Mouse (Mus musculus) gastrocnemius, adult 2 months (tissue): ENCODE measurements around the gene 2010111I01Rik. TPM values are rescaled to one million over a fixed set of nuclear protein-coding genes. Genes with fewer than 3 reads are reported as not detected.
"Not testable (repeated sequence)": the region's sequence is repeated elsewhere in the genome, so short reads cannot be mapped to it uniquely, and the experiment has no call there.

Source experiments
- DNase-seq: peaks from one replicate; pipeline ENCODE4 v3.0.0; 2022
- H3K27ac ChIP-seq: fragments of 200-600 bp; 2 replicates; pipeline ENCODE4 v1.8.1; 2022; ENCODE audit warnings: mild to moderate bottlenecking
- H3K4me3 ChIP-seq: fragments of 200-600 bp; 2 replicates; pipeline ENCODE4 v1.8.1; 2022; ENCODE audit warnings: mild to moderate bottlenecking, moderate library complexity
- CTCF ChIP-seq: fragments of 200-600 bp; IDR thresholded peaks from 2 replicates; pipeline ENCODE4 v1.8.1; 2022; ENCODE audit warnings: antibody characterized with exemption, mild to moderate bottlenecking, moderate library complexity
- intact Hi-C: fragments of 180-260 bp; cut with DNase I; formaldehyde crosslinking; loops from one replicate; pipeline ENCODE4 v1.15.1; 2025
- long read RNA-seq, 2 experiments: library from polyadenylated mRNA; stranded (forward); transcript quantifications; one replicate each; pipeline ENCODE4 v2.0.0; 2021
- total RNA-seq, 2 experiments: library from RNA; stranded (reverse); gene quantifications; 2 replicates each; pipeline ENCODE4 v1.2.3; 2021

2010111I01Rik gene
- total RNA-seq = 10 to 100 TPM; 56.8 to 61.4 TPM
- long read RNA-seq, experiment 1, transcript 2010111I01Rik-224 (6 exons, 1,055 nt) = major isoform, 23 of 40 reads
- long read RNA-seq, experiment 1, transcript 2010111I01Rik-225 (5 exons, 918 nt) = minor isoform, 6 of 40 reads
- long read RNA-seq, experiment 1, partial matches to known transcripts = 3 of 40 reads
- long read RNA-seq, experiment 1, other reads (novel, unspliced or antisense) = 5 of 40 reads
- long read RNA-seq, experiment 2, transcript 2010111I01Rik-225 (5 exons, 918 nt) = minor isoform, 6 of 56 reads
- long read RNA-seq, experiment 2, transcript 2010111I01Rik-224 (6 exons, 1,055 nt) = major isoform, 27 of 56 reads
- long read RNA-seq, experiment 2, partial matches to known transcripts = 11 of 56 reads
- long read RNA-seq, experiment 2, other reads (novel, unspliced or antisense) = 9 of 56 reads

DNA sequence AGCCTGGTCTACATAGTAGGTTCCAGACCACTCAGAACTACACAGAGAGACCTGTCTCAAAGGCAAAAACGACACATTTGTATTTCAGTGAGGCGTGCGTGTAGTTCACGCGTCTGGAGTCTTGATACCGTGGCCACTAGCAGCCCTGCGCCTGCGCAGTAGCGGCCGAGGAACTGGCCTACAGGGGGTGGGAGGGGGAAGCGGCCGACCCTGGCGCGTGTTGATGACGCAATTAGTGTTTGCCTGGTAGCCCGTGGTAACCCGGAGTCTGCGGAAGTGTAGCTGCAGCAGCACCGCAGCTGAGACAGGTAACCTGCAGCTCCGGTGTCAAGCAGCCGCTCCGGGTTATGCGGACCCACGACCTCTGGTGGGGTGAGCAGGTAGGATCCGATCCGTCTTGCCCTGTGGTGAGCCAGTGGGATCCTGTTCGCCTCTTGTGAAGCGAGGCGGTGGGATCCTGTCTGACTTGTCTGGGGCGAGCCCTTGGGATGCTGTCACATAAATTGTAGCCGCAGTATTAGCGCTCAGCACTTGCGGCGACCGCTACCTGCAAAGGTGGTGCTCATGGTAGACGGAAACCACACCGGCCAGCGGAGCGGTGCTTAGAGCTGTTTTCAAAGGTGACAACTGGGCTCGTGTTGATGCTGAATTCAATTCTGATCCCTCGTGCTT lies at the start of gene 2010111I01Rik:
TSS of gene 2010111I01Rik (plus strand) at position 254 of the 672 bp plus-strand sequence.
- intact Hi-C loops = no loop called here
- DNase-seq = peak; percentile 98
- Histone ChIP-seq H3K4me3 (peak within 1 kb of the TSS; percentile 79), H3K27ac (peak within 1 kb of the TSS; percentile 84)
- peak; percentile 41 for TF ChIP-seq CTCF

DNA sequence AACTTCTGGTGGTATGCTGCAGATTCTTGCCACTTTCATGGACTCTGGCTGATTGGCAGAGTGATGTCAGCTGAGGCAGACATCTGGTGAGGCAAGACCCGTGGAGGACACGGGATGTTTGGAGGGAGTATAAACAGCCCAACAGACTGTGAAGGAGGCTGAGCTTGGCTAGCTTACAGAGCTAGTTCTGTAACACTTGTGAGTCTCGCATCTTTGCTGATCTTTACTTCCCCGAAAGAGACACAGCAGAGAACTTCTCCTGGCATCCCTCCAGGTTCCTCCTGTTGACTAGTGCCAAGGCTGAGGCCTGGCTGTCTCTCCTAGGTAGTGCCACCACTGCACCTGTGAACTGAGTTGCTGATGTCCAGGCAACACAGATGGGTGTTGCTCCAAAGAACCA lies 48.0 kb upstream of the 2010111I01Rik start:
- DNase-seq = no peak
- Histone ChIP-seq H3K4me3 (no peak overlapping the region), H3K27ac (no peak overlapping the region)
- TF ChIP-seq CTCF = no peak
- intact Hi-C loops = no loop called here

DNA sequence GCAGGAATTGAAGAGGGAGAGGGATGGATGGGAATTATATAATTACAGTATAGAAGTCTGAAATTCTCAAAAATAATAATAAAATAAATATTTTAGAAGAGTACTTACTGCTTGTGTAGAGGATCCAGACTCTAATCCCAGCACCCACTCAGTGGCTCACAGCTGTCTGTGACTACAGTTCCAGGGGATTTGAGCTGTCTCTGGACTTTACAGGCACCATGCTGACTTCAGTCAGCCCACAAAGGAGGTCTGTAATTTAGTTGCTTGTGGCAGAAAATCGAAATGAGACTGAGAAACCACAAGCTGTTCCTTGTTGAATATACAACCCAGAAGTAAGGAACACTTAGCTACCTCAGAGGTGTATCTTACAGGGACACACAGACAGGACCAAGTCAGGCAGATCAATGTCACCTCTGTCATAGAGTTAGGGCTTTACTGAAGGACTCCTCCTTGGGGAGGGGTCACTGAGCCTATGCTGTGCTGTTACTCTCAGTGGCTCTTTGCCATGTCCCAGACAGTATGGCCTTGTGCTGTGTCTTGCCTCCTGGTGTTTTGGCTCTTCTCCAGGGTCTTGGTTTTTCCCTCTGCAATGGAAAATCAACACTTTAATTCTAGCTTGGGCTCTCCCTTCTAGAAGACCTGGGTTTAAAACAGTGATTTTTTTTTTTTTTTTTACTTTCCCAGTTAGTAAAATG lies 47.1 kb upstream of the 2010111I01Rik start:
- no peak for TF ChIP-seq CTCF
- no peak for DNase-seq
- Histone ChIP-seq H3K27ac (no peak overlapping the region), H3K4me3 (no peak overlapping the region)
- intact Hi-C loops = loop anchor here (2.0 kb wide), 1 partner anchor 439 kb away; no protein-coding TSS in a partner anchor

DNA sequence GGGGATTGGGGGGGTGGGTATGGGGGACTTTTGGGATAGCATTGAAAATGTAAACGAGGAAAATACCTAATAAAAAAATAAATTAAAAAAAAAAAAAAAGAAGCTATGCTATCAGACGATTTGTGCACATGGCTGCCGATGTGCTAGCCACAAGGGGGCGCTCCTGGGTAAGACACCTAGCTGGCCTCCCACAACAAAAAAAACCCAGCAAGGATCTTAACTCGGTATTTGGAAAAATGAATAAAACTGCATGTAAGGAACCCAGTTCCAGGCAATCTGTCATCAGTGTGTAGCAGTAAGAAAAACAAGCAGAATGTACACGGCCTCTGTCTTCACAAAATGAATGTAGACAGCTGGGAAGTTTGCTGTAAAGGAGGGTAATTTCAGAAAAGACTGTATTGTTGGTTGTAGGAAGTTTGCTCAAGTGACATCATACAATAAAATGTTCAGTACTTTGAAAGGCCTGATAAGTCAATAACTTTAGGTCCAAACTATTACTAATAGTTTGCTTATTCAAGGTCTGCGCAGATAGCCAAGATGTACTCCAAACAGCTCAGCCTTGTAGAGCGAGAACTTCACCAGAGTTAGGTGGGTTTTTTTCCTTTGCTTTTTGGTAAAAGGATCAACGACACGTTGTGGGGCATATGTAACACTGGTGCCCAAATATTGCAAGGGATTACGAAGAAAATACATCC lies 44.9 kb upstream of the 2010111I01Rik start:
- TF ChIP-seq CTCF = peak; percentile 81
- Histone ChIP-seq H3K4me3 (no peak overlapping the region), H3K27ac (no peak overlapping the region)
- peak; percentile 82 for DNase-seq
- intact Hi-C loops = loop anchor here (2.0 kb wide), 1 partner anchor 437 kb away; no protein-coding TSS in a partner anchor

DNA sequence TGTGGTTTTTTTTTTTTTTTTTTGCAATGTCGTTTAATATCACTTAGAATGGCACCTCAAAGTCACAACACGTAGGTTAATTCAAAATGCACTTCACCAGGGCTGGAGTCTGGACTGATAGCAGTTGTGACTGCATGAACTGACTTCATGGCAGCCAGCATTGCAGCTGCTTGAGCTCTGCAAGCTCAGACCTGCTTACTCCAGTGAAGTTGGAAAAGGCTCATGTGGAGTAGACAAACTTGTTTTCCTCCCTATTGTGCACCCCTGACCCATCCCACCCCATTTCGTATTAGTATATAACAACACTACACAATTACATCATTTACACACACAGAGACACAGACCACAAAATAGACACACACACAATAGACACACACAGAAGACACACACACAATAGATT lies 42.0 kb upstream of the 2010111I01Rik start:
- H3K27ac ChIP-seq = no peak overlapping the region
- intact Hi-C loops = no loop called here
- no peak for DNase-seq
- no peak overlapping the region for H3K4me3 ChIP-seq
- TF ChIP-seq CTCF = no peak

DNA sequence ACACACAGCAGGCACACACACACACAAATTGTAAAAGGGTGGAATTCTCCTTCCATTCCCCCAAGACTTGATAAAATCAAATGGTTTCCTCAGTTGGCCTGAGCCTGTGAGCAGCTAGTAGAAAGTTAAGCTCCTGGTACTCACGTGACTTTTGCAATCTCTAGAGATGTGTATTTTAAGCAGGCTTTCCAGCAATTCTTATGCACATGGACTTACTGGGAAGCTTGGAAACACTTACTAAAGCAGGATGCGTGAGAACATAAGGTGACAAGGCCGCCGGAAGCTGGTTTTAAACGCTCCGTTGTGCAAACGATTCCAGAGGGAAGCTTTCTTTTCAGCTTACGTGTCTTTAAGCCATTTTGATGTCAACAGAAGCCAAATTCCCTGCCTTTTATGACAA lies 41.5 kb upstream of the 2010111I01Rik start:
- no peak for TF ChIP-seq CTCF
- Histone ChIP-seq H3K27ac (no peak overlapping the region; the same call in 1 of the 2 replicates), H3K4me3 (no peak overlapping the region)
- intact Hi-C loops = no loop called here
- no peak for DNase-seq

DNA sequence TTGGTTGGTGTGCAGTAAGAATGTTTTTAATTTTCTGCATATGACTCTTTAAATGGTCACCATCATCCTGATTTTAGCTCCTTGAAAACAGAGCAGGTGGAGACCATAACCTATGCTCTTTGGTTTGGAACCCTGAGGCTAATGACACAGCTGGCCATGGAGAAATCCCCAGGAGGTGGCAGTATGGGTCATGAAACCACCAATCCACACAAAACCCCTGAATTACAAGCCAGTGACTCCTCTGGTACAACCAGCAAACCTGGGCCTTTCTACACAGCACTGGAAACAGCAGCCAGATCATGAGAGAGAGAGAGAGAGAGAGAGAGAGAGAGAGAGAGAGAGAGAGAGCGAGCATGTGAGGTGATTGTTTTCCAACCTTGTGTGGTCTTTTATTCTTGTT lies 38.2 kb upstream of the 2010111I01Rik start:
- Histone ChIP-seq H3K27ac (no peak overlapping the region), H3K4me3 (no peak overlapping the region)
- intact Hi-C loops = loop anchor here (1.0 to 5.0 kb wide), 2 partner anchors 121 to 409 kb away; no protein-coding TSS in a partner anchor
- TF ChIP-seq CTCF = peak; percentile 73
- peak; percentile 39 for DNase-seq

DNA sequence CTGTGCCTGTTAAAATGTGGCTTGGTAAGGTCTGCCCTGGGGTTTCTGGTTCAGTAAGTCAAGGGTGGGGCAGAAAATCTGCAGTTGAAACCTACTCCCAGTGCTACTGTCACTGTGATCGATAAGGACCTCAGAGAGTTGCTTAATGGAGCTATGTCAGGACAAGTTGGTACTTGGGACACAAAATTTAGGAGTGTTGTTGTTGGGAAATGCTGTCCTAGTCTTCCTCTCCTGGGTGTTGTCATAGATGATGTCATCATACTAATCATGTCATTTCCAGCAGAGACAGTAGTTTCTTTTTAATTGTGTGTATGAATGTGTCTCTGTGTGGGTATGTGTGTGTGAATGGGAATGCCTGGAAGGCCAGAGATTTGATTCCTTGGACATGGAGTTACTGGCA lies 37.2 kb upstream of the 2010111I01Rik start:
- no peak for TF ChIP-seq CTCF
- no peak overlapping the region for H3K27ac ChIP-seq
- intact Hi-C loops = loop anchor here (5.0 kb wide), 1 partner anchor 120 kb away; no protein-coding TSS in a partner anchor
- H3K4me3 ChIP-seq = no peak overlapping the region
- no peak for DNase-seq

DNA sequence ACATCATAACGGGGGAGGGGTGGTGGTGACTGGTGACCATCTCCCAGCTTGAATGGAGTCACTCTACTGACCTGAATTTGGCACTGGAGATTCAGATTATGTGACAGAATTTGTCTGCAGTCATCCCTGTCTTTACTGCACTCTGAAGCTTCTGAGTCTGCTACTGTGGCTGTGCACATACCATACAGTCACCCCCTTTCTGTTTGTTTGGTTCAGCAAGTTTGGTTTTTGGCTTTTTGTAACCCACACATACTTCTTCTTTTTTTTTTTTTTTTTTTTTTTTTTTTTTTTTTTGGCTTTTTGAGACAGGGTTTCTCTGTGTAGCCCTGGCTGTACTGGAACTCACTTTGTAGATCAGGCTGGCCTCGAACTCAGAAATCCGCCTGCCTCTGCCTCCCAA lies 35.5 kb upstream of the 2010111I01Rik start:
- H3K4me3 ChIP-seq, H3K27ac ChIP-seq, DNase-seq: not testable (repeated sequence)
- intact Hi-C loops = loop anchor here (5.0 kb wide), 1 partner anchor 118 kb away; no protein-coding TSS in a partner anchor

DNA sequence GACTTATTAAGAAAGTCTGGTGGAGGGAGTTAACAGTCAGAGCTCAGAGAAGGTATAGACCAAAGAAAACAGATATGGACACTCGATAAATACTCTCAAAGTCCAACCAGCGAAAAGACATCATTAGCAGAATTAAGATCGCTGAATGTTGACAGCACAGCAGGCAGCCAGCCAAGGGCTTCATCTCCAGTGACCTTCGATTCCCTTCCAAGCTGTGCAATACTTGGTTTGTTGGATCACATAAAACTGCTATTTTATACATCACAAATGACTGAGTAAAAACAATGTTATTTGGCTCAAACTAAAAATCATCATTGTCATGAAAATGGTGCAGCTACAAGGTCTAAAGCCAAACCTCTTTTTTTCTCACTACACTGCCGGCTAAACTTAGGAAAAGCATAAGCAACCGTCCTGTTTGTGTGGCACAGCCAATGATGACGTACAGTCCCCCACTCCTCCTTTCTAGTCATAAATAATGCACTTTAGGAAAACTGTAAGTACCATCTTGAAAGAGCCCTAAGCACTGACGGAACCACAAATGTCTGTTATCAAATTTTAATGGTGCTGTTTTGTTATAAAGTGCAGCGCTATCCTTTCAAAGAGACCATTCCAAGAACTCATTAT lies 34.8 kb upstream of the 2010111I01Rik start:
- H3K4me3 ChIP-seq = no peak overlapping the region
- peak; percentile 25 for DNase-seq
- H3K27ac ChIP-seq = no peak overlapping the region
- TF ChIP-seq CTCF = no peak
- intact Hi-C loops = loop anchor here (5.0 kb wide), 1 partner anchor 117 kb away; no protein-coding TSS in a partner anchor

DNA sequence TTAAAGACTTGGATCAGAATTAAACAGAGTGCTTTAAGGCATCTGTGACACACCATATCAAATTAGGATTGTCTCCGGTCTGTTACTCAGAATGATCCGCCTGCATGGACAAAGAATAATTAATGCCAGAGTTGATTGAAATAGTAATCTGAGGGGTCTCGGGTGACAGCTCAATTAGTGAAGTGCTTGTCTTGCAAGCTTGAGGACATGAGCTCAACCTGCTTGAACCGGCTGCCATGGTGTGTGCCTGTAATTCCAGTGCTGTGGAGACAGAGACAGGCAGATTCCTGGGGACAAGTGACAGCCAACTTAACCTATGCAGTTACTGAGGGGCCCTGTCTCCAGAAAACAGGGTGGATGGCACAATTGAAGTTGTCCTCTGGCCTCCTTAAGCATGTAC lies 32.2 kb upstream of the 2010111I01Rik start:
- DNase-seq = no peak
- H3K27ac ChIP-seq = no peak overlapping the region
- intact Hi-C loops = no loop called here
- no peak for TF ChIP-seq CTCF
- H3K4me3 ChIP-seq = no peak overlapping the region

DNA sequence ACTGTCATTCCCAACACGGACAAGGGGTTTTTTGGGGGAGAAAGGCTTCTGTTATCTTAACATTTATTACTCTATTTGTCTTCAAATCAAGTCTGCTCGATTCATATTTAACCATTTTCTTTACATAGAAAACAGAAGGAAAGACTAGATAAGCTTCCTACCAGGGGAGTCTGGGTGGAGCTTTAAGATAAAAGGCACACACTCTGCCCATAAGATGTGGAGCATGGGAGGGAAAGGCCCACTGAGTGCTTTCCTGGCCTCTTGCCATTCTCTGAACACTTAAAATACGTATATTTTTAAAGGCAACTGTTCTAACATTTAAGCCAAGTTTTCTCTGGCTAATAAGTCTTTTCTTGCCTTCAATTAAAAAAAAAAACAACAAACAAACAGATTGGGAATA lies 25.3 kb upstream of the 2010111I01Rik start:
- TF ChIP-seq CTCF = no peak
- DNase-seq = no peak
- no peak overlapping the region for H3K27ac ChIP-seq
- H3K4me3 ChIP-seq = no peak overlapping the region
- intact Hi-C loops = no loop called here
